Mouse (Mus musculus) forebrain, embryonic 11.5 days (tissue): ENCODE measurements around the gene Rab7b. TPM values are rescaled to one million over a fixed set of nuclear protein-coding genes. Genes with fewer than 3 reads are reported as not detected.

Source experiments
- ATAC-seq: fragments of 200-750 bp; cut with Nextera tagmentation; replicated peaks from 2 replicates; pipeline ENCODE4 v1.8.0; 2017; ENCODE audit warnings: moderate TSS enrichment; ENCODE audit not compliant: low FRiP score
- DNase-seq: peaks from one replicate; pipeline ENCODE4 v3.0.0-alpha.2; 2017; ENCODE audit warnings: low spot score
- H3K27ac ChIP-seq: fragments of 300-500 bp; sonication (generic); 2 replicates; pipeline ENCODE4 v1.5.1; 2014; ENCODE audit warnings: low read depth, low read length
- H3K27me3 ChIP-seq: fragments of 300-500 bp; sonication (generic); 2 replicates; pipeline ENCODE4 v1.6.1; 2014; ENCODE audit warnings: mild to moderate bottlenecking, low read length, mixed read lengths; ENCODE audit not compliant: control insufficient read depth, insufficient read depth
- H3K36me3 ChIP-seq: fragments of 300-500 bp; sonication (generic); 2 replicates; pipeline ENCODE4 v1.6.1; 2014; ENCODE audit warnings: mild to moderate bottlenecking, low read length, moderate library complexity, mixed read lengths; ENCODE audit not compliant: control insufficient read depth, insufficient read depth
- H3K4me1 ChIP-seq: fragments of 300-500 bp; sonication (generic); replicated peaks from 2 replicates; pipeline ENCODE4 v1.6.1; 2014; ENCODE audit warnings: low read length, mixed read lengths; ENCODE audit not compliant: control insufficient read depth, insufficient read depth
- H3K4me2 ChIP-seq: fragments of 300-500 bp; sonication (generic); 2 replicates; pipeline ENCODE4 v1.6.1; 2014; ENCODE audit warnings: low read depth, mild to moderate bottlenecking, low read length, moderate library complexity, mixed read lengths; ENCODE audit not compliant: severe bottlenecking
- H3K4me3 ChIP-seq: fragments of 300-500 bp; sonication (generic); 2 replicates; pipeline ENCODE4 v1.5.1; 2014; ENCODE audit warnings: low read depth, low read length
- H3K9ac ChIP-seq: fragments of 300-500 bp; sonication (generic); 2 replicates; pipeline ENCODE4 v1.6.1; 2014; ENCODE audit warnings: low read length
- H3K9me3 ChIP-seq: fragments of 300-500 bp; sonication (generic); 2 replicates; pipeline ENCODE4 v1.6.1; 2016; ENCODE audit warnings: low read length, mixed read lengths; ENCODE audit not compliant: control insufficient read depth
- WGBS: fragments of 180-500 bp; shearing (Covaris S2); extraction: QIAGEN DNeasy Blood & Tissue Kit; methylation state at CpG from one replicate; pipeline ENCODE4 v1.1.7; 2014; 5-methylcytosine and 5-hydroxymethylcytosine counted together
- polyA plus RNA-seq: library from polyadenylated mRNA; unstranded; fragments of >200 nt; fragmentation: Nextera tagmentation; extraction: Ambion mirVana; gene quantifications from 2 replicates; pipeline ENCODE4 v1.2.1, GENCODE M21; 2014

The Rab7b gene
- polyA plus RNA-seq, 1 experiment from 2014 or later, result 0.40 TPM

GRCm38 (mm10) chr1:131687739-131688138 is 756 bp upstream of the Rab7b start:
- no peak for ATAC-seq
- 96% methylated on average over 2 of the region's 2 CpGs for WGBS
- H3K4me3 ChIP-seq, result no peak overlapping the region

GRCm38 (mm10) chr1:131689016-131689415 is 521 bp downstream of the Rab7b start:
- Histone ChIP-seq H3K4me1 (no peaks in the 10 kb centered on the region), H3K36me3 (no peaks in the 10 kb centered on the region), H3K27me3 (no peaks in the 10 kb centered on the region), H3K27ac (no peak overlapping the region), H3K9me3 (no peaks in the 10 kb centered on the region), H3K4me3 (no peak overlapping the region), H3K4me2 (no peak overlapping the region), H3K9ac (no peak overlapping the region)
- WGBS, result 84% methylated on average over 3 of the region's 3 CpGs
- no peak for DNase-seq
- no peak for ATAC-seq

More at GRCm38 (mm10) chr1:131687739-131688138, 756 bp upstream of the Rab7b start:
- Histone ChIP-seq H3K27ac (no peak overlapping the region), H3K36me3 (no peaks in the 10 kb centered on the region), H3K4me1 (no peaks in the 10 kb centered on the region), H3K9me3 (no peaks in the 10 kb centered on the region), H3K27me3 (no peaks in the 10 kb centered on the region), H3K4me2 (no peak overlapping the region), H3K9ac (no peak overlapping the region)
- DNase-seq, result no peak

GRCm38 (mm10) chr1:131689899-131690298 is 1.4 kb downstream of the Rab7b start:
- no peak for ATAC-seq
- Histone ChIP-seq H3K27me3 (no peaks in the 10 kb centered on the region), H3K27ac (no peak overlapping the region), H3K4me2 (no peak overlapping the region), H3K9me3 (no peaks in the 10 kb centered on the region), H3K4me1 (no peaks in the 10 kb centered on the region), H3K36me3 (no peaks in the 10 kb centered on the region), H3K9ac (no peak overlapping the region), H3K4me3 (no peak overlapping the region)
- 85% methylated on average over 5 of the region's 5 CpGs for WGBS
- no peak for DNase-seq

- Histone ChIP-seq H3K36me3 (no peaks in the 10 kb centered on the region), H3K27ac (no peak overlapping the region), H3K27me3 (no peaks in the 10 kb centered on the region), H3K9me3 (no peaks in the 10 kb centered on the region), H3K4me3 (no peak overlapping the region), H3K9ac (no peak overlapping the region), H3K4me1 (no peaks in the 10 kb centered on the region), H3K4me2 (no peak overlapping the region)
- ATAC-seq, result no peak
- 73% methylated on average over 3 of the region's 3 CpGs for WGBS
- no peak for DNase-seq
Measured at GRCm38 (mm10) chr1:131690435-131690834, 1.9 kb downstream of the Rab7b start.

- H3K27me3 ChIP-seq, result no peaks in the 10 kb centered on the region
- H3K36me3 ChIP-seq, result no peaks in the 10 kb centered on the region
- H3K9ac ChIP-seq, result no peak overlapping the region
- no peaks in the 10 kb centered on the region for H3K9me3 ChIP-seq
- H3K27ac ChIP-seq, result no peak overlapping the region
- ATAC-seq, result no peak
- no peak overlapping the region for H3K4me2 ChIP-seq
- no peaks in the 10 kb centered on the region for H3K4me1 ChIP-seq
- DNase-seq, result no peak
- H3K4me3 ChIP-seq, result no peak overlapping the region
Measured at GRCm38 (mm10) chr1:131691356-131691755, 2.9 kb downstream of the Rab7b start.

- DNase-seq (no peak), ATAC-seq (no peak)
- Histone ChIP-seq H3K27me3 (no peaks in the 10 kb centered on the region), H3K4me3 (no peak overlapping the region), H3K9me3 (no peaks in the 10 kb centered on the region), H3K27ac (no peak overlapping the region), H3K9ac (no peak overlapping the region), H3K4me1 (no peaks in the 10 kb centered on the region), H3K4me2 (no peak overlapping the region), H3K36me3 (no peaks in the 10 kb centered on the region)
- 85% methylated on average over 2 of the region's 2 CpGs for WGBS
Measured at GRCm38 (mm10) chr1:131695308-131695707, 6.8 kb downstream of the Rab7b start.

- H3K9me3 ChIP-seq, result no peaks in the 10 kb centered on the region
- no peaks in the 10 kb centered on the region for H3K27me3 ChIP-seq
- H3K4me1 ChIP-seq, result no peaks in the 10 kb centered on the region
- H3K27ac ChIP-seq, result no peak overlapping the region
- no peak overlapping the region for H3K9ac ChIP-seq
- ATAC-seq, result no peak
- no peak overlapping the region for H3K4me3 ChIP-seq
- no peak for DNase-seq
- no peak overlapping the region for H3K4me2 ChIP-seq
- WGBS, result 52% methylated on average over 4 of the region's 4 CpGs
- no peaks in the 10 kb centered on the region for H3K36me3 ChIP-seq
Measured at GRCm38 (mm10) chr1:131696325-131696724, 7.8 kb downstream of the Rab7b start.

GRCm38 (mm10) chr1:131698770-131699169 is 10.3 kb downstream of the Rab7b start:
- H3K36me3 ChIP-seq, result no peaks in the 10 kb centered on the region
- H3K9me3 ChIP-seq, result no peaks in the 10 kb centered on the region
- ATAC-seq (no peak), DNase-seq (no peak)
- WGBS, result 87% methylated on average over 3 of the region's 3 CpGs
- H3K27ac ChIP-seq, result no peak overlapping the region
- H3K4me2 ChIP-seq, result no peak overlapping the region
- no peaks in the 10 kb centered on the region for H3K4me1 ChIP-seq
- no peaks in the 10 kb centered on the region for H3K27me3 ChIP-seq
- H3K9ac ChIP-seq, result no peak overlapping the region
- H3K4me3 ChIP-seq, result no peak overlapping the region

GRCm38 (mm10) chr1:131699642-131700041 is 11.1 kb downstream of the Rab7b start:
- DNase-seq, result no peak
- Histone ChIP-seq H3K9ac (no peak overlapping the region), H3K36me3 (no peaks in the 10 kb centered on the region), H3K4me2 (no peak overlapping the region), H3K27me3 (no peaks in the 10 kb centered on the region), H3K27ac (no peak overlapping the region), H3K9me3 (no peaks in the 10 kb centered on the region), H3K4me3 (no peak overlapping the region), H3K4me1 (no peaks in the 10 kb centered on the region)
- WGBS, result 83% methylated on average over 4 of the region's 4 CpGs
- no peak for ATAC-seq
